Mouse (Mus musculus): ENCODE measurements around the gene Ndufa8. TPM values are rescaled to one million over a fixed set of nuclear protein-coding genes. Genes with fewer than 3 reads are reported as not detected.

The Ndufa8 gene
- total RNA-seq, 4 experiments from 2014 or later: 642 to 707 (median 697) TPM

Other genes with a start within 250 kb of the Ndufa8 start
- 1 to 10 TPM; 1.5 to 2.7 (median 1.8) TPM for gene Ttll11, start 69.5 kb downstream of the Ndufa8 start, total RNA-seq (2022)
- not detected for gene Morn5, start 52 bp upstream of the Ndufa8 start, total RNA-seq (2022)
- gene Lhx6, start 56.0 kb upstream of the Ndufa8 start, total RNA-seq (2022): 1 to 10 TPM; 2.5 to 6.0 (median 3.3) TPM
- gene Mrrf, start 87.0 kb upstream of the Ndufa8 start, total RNA-seq (2022): 10 to 100 TPM; 40.5 to 44.0 (median 42.3) TPM
- 10 to 100 TPM; 31.0 to 37.1 (median 33.3) TPM for gene Rbm18, start 87.4 kb upstream of the Ndufa8 start, total RNA-seq (2022)
- gene Ptgs1, start 181.0 kb upstream of the Ndufa8 start, total RNA-seq (2022): 10 to 100 TPM; 10.9 to 23.6 (median 16.1) TPM